Mouse (Mus musculus) heart, adult 2 months (tissue): ENCODE measurements around the gene Ipo9. TPM values are rescaled to one million over a fixed set of nuclear protein-coding genes. Genes with fewer than 3 reads are reported as not detected.
A peak's percentile ranks its signal among the peaks of the same experiment; 100 is the strongest.

Experiments used
- DNase-seq, 2 experiments: peaks; one replicate each; pipeline ENCODE4 v3.0.0; 2021
- H3K27ac ChIP-seq: fragments of 200-600 bp; 2 replicates; pipeline ENCODE4 v1.8.1; 2022
- H3K27me3 ChIP-seq: fragments of 200-500 bp; 2 replicates; pipeline ENCODE4 v1.6.1; 2012; ENCODE audit warnings: mild to moderate bottlenecking, low read length, inconsistent platforms, mixed read lengths; ENCODE audit not compliant: control insufficient read depth, insufficient read depth
- H3K36me3 ChIP-seq: fragments of 200-500 bp; 2 replicates; pipeline ENCODE4 v1.6.1; 2012; ENCODE audit warnings: low read length, inconsistent platforms; ENCODE audit not compliant: control insufficient read depth, insufficient read depth
- H3K4me1 ChIP-seq: fragments of 200-500 bp; 2 replicates; pipeline ENCODE4 v1.6.1; 2011; ENCODE audit warnings: low read length; ENCODE audit not compliant: control insufficient read depth, insufficient read depth
- H3K4me3 ChIP-seq: fragments of 200-600 bp; 2 replicates; pipeline ENCODE4 v1.8.1; 2022
- H3K79me2 ChIP-seq: fragments of 200-500 bp; replicated peaks from 2 replicates; pipeline ENCODE4 v1.6.1; 2012; ENCODE audit warnings: mild to moderate bottlenecking, inconsistent platforms, low read length, moderate library complexity, mixed read lengths; ENCODE audit not compliant: control insufficient read depth, insufficient read depth
- H3K9ac ChIP-seq: fragments of 200-500 bp; 2 replicates; pipeline ENCODE4 v1.6.1; 2012; ENCODE audit warnings: low read depth, mild to moderate bottlenecking, control low read depth, inconsistent platforms, low read length, mixed read lengths
- CTCF ChIP-seq: fragments of 200-600 bp; IDR thresholded peaks from 2 replicates; pipeline ENCODE4 v1.8.1; 2022; ENCODE audit warnings: antibody characterized with exemption, mild to moderate bottlenecking, moderate library complexity
- EP300 ChIP-seq: fragments of 200-500 bp; IDR thresholded peaks from 2 replicates; pipeline ENCODE4 v1.6.1; 2011; ENCODE audit warnings: low read depth, low read length, control low read depth; ENCODE audit not compliant: insufficient read depth
- POLR2A ChIP-seq: fragments of 200-500 bp; IDR thresholded peaks from 2 replicates; pipeline ENCODE4 v1.6.1; 2011; ENCODE audit warnings: mild to moderate bottlenecking, low read depth, low read length, control low read depth; ENCODE audit not compliant: insufficient read depth
- WGBS: fragments of 180-500 bp; shearing (Covaris S2); methylation state at CpG from one replicate; pipeline ENCODE4 v1.1.7; 2018; 5-methylcytosine and 5-hydroxymethylcytosine counted together
- intact Hi-C: fragments of 180-260 bp; cut with DNase I; formaldehyde crosslinking; loops from one replicate; pipeline ENCODE4 v1.15.1; 2025
- polyA plus RNA-seq: library from polyadenylated mRNA; depleted of rRNA; stranded (reverse); fragments of >200 nt; gene quantifications from 2 replicates; pipeline ENCODE4 v1.2.3, GENCODE M21; 2012
- total RNA-seq, 2 experiments: library from RNA; stranded (reverse); gene quantifications; 2 replicates each; pipeline ENCODE4 v1.2.3; 2021

Gene Ipo9
- total and polyA plus RNA-seq, 3 experiments, result 31.9 to 40.8 (median 35.3) TPM

DNA sequence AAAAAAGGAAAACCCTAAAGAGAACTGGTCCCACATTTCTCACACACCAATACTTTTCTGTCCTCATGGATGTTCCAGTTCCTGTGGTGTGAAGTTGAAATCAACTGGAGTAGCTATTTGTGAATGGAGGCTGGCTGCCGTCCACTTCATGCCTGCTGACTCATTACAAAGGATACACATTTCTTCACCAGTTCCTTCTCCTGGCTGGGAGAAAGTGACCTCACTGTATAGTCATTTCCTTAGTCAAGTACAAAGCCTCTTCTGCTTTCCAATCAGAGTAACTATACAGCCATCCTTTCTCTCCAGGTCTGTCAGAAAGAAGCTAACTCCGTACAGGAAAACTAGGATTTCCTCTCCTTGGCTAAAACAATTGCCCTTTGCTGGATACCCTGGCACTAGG, 19.3 kb downstream of the Ipo9 start:
- 14% methylated on average over 2 of the region's 2 CpGs for WGBS
- TF ChIP-seq EP300 (peak; percentile 61; the same call in 1 of the 2 replicates), CTCF (no peak), POLR2A (peak; percentile 13; the same call in 1 of the 2 replicates)
- no peaks in the 10 kb centered on the region for H3K27me3 ChIP-seq
- H3K4me1 ChIP-seq, result peaks cover 14% of the 10 kb centered on the region
- intact Hi-C loops, result no loop called here
- no peak overlapping the region for H3K4me3 ChIP-seq
- peaks cover 24% of the 10 kb centered on the region for H3K36me3 ChIP-seq
- no peaks in the 10 kb centered on the region for H3K79me2 ChIP-seq
- DNase-seq, result peak; percentile 71 to 85
- H3K27ac ChIP-seq, result peak overlapping the region; percentile 67
- H3K9ac ChIP-seq, result no peak overlapping the region

DNA sequence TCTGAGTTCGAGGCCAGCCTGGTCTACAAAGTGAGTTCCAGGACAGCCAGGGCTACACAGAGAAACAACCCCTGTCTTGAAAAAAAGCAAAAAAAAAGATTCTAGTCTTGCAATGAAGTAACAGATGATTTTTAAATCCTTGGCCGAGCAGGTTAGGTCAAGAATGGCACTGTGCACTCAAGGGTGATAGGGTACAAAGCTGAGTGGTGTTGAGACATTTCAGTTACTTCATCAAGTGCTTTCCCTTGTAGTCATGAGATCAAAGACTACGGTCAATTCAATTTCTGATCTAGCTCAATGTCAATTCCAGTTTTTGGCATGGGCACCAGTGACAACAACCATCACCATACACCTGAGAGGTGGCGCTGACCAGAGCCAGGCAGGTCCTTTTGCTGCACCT, 21.3 kb downstream of the Ipo9 start:
- 94% methylated on average over 4 of the region's 4 CpGs for WGBS
- no peak for TF ChIP-seq CTCF
- TF ChIP-seq EP300, result no peak
- TF ChIP-seq POLR2A, result no peak
- intact Hi-C loops, result no loop called here
- DNase-seq, result no peak
- Histone ChIP-seq H3K4me3 (no peak overlapping the region), H3K27ac (no peak overlapping the region), H3K9ac (no peak overlapping the region), H3K79me2 (no peaks in the 10 kb centered on the region), H3K27me3 (no peaks in the 10 kb centered on the region), H3K36me3 (peaks cover 17% of the 10 kb centered on the region), H3K4me1 (peaks cover 12% of the 10 kb centered on the region)

GRCm38 (mm10) chr1:135405356-135405755, 24.9 kb downstream of the Ipo9 start:
- 57% methylated on average over 7 of the region's 7 CpGs for WGBS
- Histone ChIP-seq H3K36me3 (peaks cover 7% of the 10 kb centered on the region), H3K4me3 (no peak overlapping the region), H3K27ac (no peak overlapping the region), H3K27me3 (no peaks in the 10 kb centered on the region), H3K79me2 (no peaks in the 10 kb centered on the region), H3K9ac (no peak overlapping the region), H3K4me1 (peaks cover 2% of the 10 kb centered on the region; the same call in 1 of the 2 replicates)
- intact Hi-C loops, result no loop called here
- no peak for DNase-seq
- no peak for TF ChIP-seq CTCF
- TF ChIP-seq EP300, result no peak
- no peak for TF ChIP-seq POLR2A

GRCm38 (mm10) chr1:135401452-135402110, 28.7 kb downstream of the Ipo9 start:
- no peak overlapping the region for H3K27ac ChIP-seq
- TF ChIP-seq EP300, result no peak
- peak; percentile 46 for TF ChIP-seq CTCF
- DNase-seq, result no peak
- H3K4me1 ChIP-seq, result no peaks in the 10 kb centered on the region
- peaks cover 7% of the 10 kb centered on the region for H3K36me3 ChIP-seq
- H3K9ac ChIP-seq, result no peak overlapping the region
- intact Hi-C loops, result no loop called here
- H3K27me3 ChIP-seq, result no peaks in the 10 kb centered on the region
- no peaks in the 10 kb centered on the region for H3K79me2 ChIP-seq
- 84% methylated on average over 3 of the region's 3 CpGs for WGBS
- H3K4me3 ChIP-seq, result no peak overlapping the region

GRCm38 (mm10) chr1:135399466-135399865, 30.8 kb downstream of the Ipo9 start:
- H3K4me3 ChIP-seq, result no peak overlapping the region
- no peak overlapping the region for H3K27ac ChIP-seq
- H3K36me3 ChIP-seq, result peaks cover 3% of the 10 kb centered on the region; the same call in 1 of the 2 replicates
- 94% methylated on average over 5 of the region's 5 CpGs for WGBS
- intact Hi-C loops, result no loop called here
- no peak for DNase-seq
- TF ChIP-seq POLR2A, result no peak
- no peak for TF ChIP-seq EP300
- TF ChIP-seq CTCF, result no peak
- no peak overlapping the region for H3K9ac ChIP-seq
- no peaks in the 10 kb centered on the region for H3K4me1 ChIP-seq
- H3K79me2 ChIP-seq, result no peaks in the 10 kb centered on the region
- H3K27me3 ChIP-seq, result no peaks in the 10 kb centered on the region

GRCm38 (mm10) chr1:135385161-135385560, 45.1 kb downstream of the Ipo9 start:
- DNase-seq, result no peak
- Histone ChIP-seq H3K79me2 (no peaks in the 10 kb centered on the region), H3K27me3 (no peaks in the 10 kb centered on the region), H3K4me3 (no peak overlapping the region), H3K27ac (no peak overlapping the region), H3K9ac (no peak overlapping the region), H3K4me1 (0 out of 2 replicates have a peak, but pooled peaks cover 1% of the 10 kb centered on the region), H3K36me3 (no peaks in the 10 kb centered on the region)
- 56% methylated on average over 9 of the region's 9 CpGs for WGBS
- intact Hi-C loops, result no loop called here
- no peak for TF ChIP-seq CTCF
- no peak for TF ChIP-seq POLR2A
- TF ChIP-seq EP300, result no peak
